Mouse (Mus musculus): ENCODE measurements around the gene Anxa7. TPM values are rescaled to one million over a fixed set of nuclear protein-coding genes. Genes with fewer than 3 reads are reported as not detected.

The Anxa7 gene
- total RNA-seq, 2 experiments from 2014 or later, result 61.6 to 69.9 TPM

DNA sequence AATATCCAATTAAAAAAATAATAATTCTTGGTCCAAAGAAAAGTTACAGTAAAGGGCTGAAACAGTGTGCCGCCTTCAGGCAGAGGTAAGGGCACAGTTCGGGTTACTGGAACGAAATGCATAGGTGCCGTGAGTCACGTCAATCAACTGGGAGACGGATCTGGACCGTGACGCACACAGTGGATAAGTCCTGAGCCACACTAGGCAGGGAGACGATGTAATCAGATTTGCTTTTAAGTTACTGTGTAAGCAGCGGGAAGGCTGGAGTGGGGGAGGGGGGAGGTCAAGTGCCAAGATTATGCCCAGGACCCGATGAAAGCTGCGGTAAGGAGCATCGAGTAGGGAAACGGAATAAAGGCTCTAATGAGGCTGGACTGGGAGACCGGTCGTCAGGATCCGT lies 37.7 kb downstream of the Anxa7 start:
- intact Hi-C loops (cut with DNase I), result no loop called here
- no peak for DNase-seq (ENCODE audit: low spot score in 2 of 2)

DNA sequence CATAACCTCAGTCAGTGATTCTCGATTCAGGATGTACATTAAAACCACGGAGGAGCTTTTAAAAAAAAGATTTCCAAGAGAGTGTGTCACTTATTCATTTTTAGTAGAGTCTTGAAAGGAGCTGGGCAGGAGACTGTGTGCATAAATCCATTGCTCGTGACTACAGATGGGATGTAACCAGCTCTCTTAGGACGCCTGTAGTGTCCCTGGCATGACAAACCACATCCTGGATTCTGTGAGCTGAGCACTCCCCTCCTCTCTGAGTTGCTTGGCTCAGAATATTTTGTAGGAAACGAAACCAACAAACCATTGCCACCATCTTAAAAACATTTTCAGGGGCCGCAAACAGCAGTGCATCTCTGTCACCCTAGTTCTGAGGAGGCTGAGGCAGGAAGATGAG lies 43.0 kb downstream of the Anxa7 start:
- intact Hi-C loops (cut with DNase I), result no loop called here
- DNase-seq (ENCODE audit: low spot score in 2 of 2), result no peak

GRCm38 (mm10) chr14:20432420-20432819 lies 47.5 kb downstream of the Anxa7 start:
- intact Hi-C loops (cut with DNase I), result no loop called here
- DNase-seq (ENCODE audit: low spot score in 2 of 2), result peak; percentile 10 to 11

GRCm38 (mm10) chr14:20431726-20432125 lies 48.2 kb downstream of the Anxa7 start:
- intact Hi-C loops (cut with DNase I), result no loop called here

DNA sequence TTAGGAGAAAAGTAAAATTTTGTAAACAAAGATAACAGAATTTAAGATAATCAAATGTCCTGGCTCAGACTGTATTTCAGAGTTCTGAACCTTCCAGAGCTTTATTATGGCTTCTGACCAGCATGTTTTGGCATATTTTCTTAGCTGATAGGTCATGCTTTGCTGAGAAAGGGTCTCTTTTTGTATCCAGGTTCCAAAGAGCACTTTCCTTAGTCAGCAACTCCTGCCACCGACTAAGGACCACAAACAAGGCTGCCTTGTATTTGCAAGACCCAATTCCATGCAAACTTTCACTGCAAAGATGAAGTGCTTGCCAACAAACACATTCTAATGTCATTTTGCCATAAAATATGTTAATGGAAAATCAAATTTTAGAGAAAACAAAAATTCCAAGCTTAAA lies 50.1 kb downstream of the Anxa7 start:
- no peak for DNase-seq (ENCODE audit: low spot score in 2 of 2)
- intact Hi-C loops (cut with DNase I), result no loop called here

More at GRCm38 (mm10) chr14:20431726-20432125, 48.2 kb downstream of the Anxa7 start:
- no peak for DNase-seq (ENCODE audit: low spot score in 2 of 2)

DNA sequence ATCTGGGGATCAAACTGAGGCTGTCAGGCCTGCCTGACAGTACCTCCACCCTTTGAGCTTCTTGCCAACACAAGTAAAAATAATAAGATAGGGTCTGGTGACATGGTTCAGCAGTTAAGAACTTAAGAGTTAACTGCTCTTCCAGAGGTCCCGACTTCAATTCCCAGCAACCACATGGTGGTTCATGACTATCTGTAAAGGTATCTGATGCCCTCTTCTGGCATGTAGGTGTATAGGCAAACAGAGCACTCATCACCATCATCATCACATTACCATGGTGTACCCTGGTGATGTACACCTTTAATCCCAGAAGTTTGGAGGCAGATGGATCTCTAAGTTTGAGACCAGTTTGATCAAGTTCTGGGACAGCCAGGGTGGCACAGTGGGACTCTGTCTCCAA lies 51.3 kb downstream of the Anxa7 start:
- intact Hi-C loops (cut with DNase I), result no loop called here
- DNase-seq (ENCODE audit: low spot score in 2 of 2), result no peak

DNA sequence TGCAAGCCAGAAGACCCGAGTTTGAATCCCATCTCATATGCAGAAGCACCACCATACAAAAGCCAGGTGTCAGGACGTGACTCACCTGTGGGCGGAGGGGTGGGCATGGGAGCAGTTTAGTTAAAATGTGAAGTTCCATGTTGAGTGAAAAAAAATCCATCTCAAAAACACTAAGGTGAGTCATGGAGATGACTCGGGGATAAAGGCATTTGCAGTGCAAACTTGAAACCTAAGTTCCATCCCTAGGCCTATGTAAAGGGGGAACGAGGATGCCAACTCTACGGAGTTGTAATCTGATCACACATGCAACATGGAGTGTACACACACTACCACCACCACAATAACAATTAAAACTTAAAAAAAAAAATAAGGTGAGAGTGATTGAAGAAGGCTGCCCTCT lies 56.9 kb downstream of the Anxa7 start:
- intact Hi-C loops (cut with DNase I), result no loop called here
- no peak for DNase-seq (ENCODE audit: low spot score in 2 of 2)

DNA sequence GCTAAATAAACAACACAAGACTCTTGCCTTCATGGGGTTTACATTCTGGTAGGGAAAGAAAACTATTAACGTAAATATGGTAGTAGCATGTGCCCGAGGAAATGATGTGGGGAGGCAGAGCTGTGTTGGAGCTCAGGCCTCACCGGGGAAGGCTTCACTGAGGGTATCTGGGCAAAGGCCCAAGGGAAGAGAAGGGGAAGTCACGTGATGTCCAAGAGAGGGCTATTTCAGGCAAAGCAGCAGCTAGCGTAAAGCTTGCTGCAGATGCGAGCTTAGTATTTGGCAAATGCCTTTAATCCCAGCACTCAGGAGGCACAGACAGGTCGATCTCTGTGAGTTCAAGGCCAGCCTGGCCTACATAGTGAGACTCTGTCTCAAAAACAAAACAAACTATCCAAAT lies 57.7 kb downstream of the Anxa7 start:
- DNase-seq (ENCODE audit: low spot score in 2 of 2), result no peak
- intact Hi-C loops (cut with DNase I), result no loop called here

Other genes with a start within 250 kb of the Anxa7 start
- gene Kcnk16, start 210.9 kb downstream of the Anxa7 start, total RNA-seq (2021), result not detected
- 10 to 100 TPM; 17.4 to 19.5 TPM for gene Nudt13, start 185.4 kb downstream of the Anxa7 start, total RNA-seq (2021)
- gene Ecd, start 132.0 kb downstream of the Anxa7 start, total RNA-seq (2021), result 10 to 100 TPM; 37.1 to 41.9 TPM
- 10 to 100 TPM; 46.1 to 56.2 TPM for gene Fam149b, start 132.0 kb downstream of the Anxa7 start, total RNA-seq (2021)
- gene Dnajc9, start 91.2 kb downstream of the Anxa7 start, total RNA-seq (2021), result 10 to 100 TPM; 24.7 to 25.1 TPM
- gene Mrps16, start 86.5 kb downstream of the Anxa7 start, total RNA-seq (2021), result 10 to 100 TPM; 31.7 to 31.9 TPM
- gene Cfap70, start 27.9 kb downstream of the Anxa7 start, total RNA-seq (2021), result 1 to 10 TPM in 1 of 2 experiments, under 1 TPM in 1; 0.57 to 2.6 TPM
- 1 to 10 TPM in 1 of 2 experiments, under 1 TPM in 1; 0.44 to 1.1 TPM for gene Mss51, start 16.8 kb upstream of the Anxa7 start, total RNA-seq (2021)
- 100 to 1,000 TPM; 270 to 289 TPM for gene Ppp3cb, start 66.4 kb upstream of the Anxa7 start, total RNA-seq (2021)
- 10 to 100 TPM; 48.3 to 53.7 TPM for gene Usp54, start 160.9 kb upstream of the Anxa7 start, total RNA-seq (2021)
- not detected for gene Myoz1, start 176.4 kb upstream of the Anxa7 start, total RNA-seq (2021)
- gene Synpo2l, start 188.2 kb upstream of the Anxa7 start, total RNA-seq (2021), result under 1 TPM; 0.27 to 0.34 TPM
- 100 to 1,000 TPM in 1 of 2 experiments, 10 to 100 TPM in 1; 94.0 to 126 TPM for gene Sec24c, start 194.2 kb upstream of the Anxa7 start, total RNA-seq (2021)
- 10 to 100 TPM; 16.7 to 18.7 TPM for gene Fut11, start 214.8 kb upstream of the Anxa7 start, total RNA-seq (2021)
- gene Chchd1, start 222.9 kb upstream of the Anxa7 start, total RNA-seq (2021), result 10 to 100 TPM; 45.5 to 50.4 TPM
- gene Zswim8, start 227.4 kb upstream of the Anxa7 start, total RNA-seq (2021), result 100 to 1,000 TPM; 131 to 196 TPM

All from left cerebral cortex, postnatal 36 days (tissue).